Mouse (Mus musculus): ENCODE results near the gene Sec63.

Sec63 gene

DNA sequence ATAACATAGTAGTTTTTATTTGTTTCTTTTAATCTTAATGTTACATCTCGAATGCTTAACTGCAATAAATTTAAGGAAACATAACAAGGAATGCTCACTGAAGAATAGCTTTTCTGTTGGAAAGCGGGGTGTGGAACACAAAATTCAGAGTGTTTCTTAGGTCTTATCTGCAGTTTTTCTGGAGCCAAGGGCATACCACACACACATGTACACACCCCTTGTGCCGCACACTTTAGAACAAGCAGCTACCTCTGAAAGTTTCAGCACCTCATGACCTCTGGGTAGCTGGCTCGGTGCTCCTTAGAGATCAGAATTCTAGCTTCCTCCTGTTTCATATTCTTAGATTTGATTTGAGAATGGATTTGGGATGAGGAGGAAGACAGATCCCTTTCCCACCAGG is 101.5 kb downstream of the Sec63 start:
- DNase-seq (ENCODE audit: low read depth, low spot score) = peak; percentile 61

DNA sequence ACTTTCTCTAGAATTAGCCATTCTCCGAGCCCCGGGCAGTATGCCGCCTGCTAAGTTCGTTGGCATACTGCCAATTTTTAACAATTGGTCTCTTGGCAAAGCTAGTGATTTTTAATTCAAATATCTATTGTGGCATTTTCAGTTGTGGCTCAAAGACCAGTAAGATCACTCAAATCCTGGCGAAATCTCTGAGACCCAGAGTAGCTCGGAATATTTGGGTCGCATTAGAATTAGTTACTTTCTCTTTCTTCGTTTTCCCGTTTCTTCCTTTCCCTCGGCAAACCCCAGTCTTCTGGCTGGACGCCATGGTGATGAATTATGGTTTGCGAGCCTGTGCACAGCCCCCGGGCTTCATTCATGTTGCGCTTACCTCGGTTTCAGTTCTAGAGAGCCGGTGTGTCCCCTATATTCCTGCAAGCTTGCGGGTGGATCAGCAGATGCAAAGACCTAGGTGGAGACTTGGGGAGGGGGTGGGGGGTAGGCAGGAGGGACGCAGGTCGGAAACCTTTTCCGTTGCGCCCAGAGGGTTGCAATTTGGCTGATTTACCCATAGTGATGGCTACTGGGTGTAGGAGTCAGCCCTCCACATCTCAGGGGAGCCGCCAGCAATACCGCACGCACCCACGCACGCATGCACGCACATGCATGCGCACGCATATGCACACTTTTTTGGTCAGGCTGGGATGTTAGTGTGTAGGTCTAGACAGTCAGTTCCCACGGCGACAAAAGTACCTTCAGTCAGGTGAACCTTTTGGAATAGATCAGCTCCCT is 102.5 kb downstream of the Sec63 start:
- DNase-seq (ENCODE audit: low read depth, low spot score) = peak; percentile 81

- peak; percentile 16 for DNase-seq (ENCODE audit: low read depth, low spot score)
These were observed 103.4 kb downstream of the Sec63 start for GRCm38 (mm10) chr10:42864696-42865095.

- peak; percentile 24 for DNase-seq (ENCODE audit: low read depth, low spot score)
These were observed 107.1 kb downstream of the Sec63 start for GRCm38 (mm10) chr10:42868416-42868815.

- peak; percentile 67 for DNase-seq (ENCODE audit: low read depth, low spot score)
These were observed 108.2 kb downstream of the Sec63 start for GRCm38 (mm10) chr10:42869467-42869866.

DNA sequence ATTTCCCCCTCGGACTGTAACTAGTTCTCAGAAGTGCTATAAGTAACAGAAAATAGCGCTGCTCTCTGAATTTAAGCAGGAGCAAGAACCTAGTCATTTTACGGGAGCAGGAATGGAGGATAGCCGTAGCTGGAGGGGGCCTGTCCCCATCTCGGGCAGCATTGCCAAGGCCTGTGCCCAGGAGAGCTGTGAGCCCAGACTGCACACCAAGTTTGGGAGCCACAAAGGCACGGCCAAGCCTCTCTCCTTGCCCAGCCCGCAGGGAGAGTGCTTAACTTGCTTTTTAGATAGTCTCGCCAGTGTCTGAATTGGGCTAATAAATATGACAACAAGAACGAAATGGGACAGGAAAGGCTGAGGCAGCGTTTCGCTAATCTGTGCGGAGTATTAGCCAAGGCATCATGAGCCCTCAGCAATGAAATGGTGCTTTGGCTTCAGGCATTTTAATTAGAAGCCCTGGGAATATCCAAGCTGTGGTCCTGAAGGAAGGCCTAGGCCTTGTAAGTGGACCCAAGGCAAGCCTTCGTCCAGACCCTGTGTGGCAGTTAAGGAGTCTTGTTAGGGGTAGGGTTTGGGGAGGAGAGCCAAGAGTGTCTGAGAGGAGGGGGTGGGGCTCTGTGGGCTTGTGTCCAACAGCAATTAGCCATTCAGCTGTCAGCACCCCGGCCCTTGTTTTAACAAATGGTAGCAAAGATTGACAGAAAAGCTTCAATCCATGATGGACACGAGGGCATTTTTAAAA is 111.1 kb downstream of the Sec63 start:
- no peak for DNase-seq (ENCODE audit: low read depth, low spot score)

- no peak for DNase-seq (ENCODE audit: low read depth, low spot score)
These were observed 111.8 kb downstream of the Sec63 start for GRCm38 (mm10) chr10:42873077-42873595.

- DNase-seq (ENCODE audit: low read depth, low spot score) = no peak
These were observed 114.9 kb downstream of the Sec63 start for GRCm38 (mm10) chr10:42876172-42876571.

DNA sequence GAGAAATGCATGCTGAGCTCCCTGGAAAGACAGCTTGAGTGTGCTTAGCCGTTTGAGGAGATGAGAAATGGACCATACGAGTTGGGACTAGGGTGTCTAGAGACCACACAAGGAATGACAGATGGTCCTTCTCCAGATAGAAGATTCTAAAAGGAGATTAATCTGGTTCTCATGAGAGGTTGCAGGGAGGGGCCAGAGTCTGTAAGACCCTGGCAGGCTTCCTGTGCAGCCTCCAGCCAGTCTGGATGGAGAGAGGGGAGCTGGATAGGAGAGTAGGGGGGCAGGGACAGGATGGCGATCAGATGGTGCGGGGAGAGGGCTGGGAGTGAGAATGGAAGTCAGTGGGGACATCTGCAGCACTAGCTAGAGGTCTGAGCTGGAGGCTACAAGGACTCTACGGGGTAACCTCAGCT is 118.0 kb downstream of the Sec63 start:
- no peak for DNase-seq (ENCODE audit: low read depth, low spot score)

GRCm38 (mm10) chr10:42879682-42880081 is 118.4 kb downstream of the Sec63 start:
- no peak for DNase-seq (ENCODE audit: low read depth, low spot score)
